Mouse (Mus musculus): ENCODE data around the gene Lrrc72. TPM values are rescaled to one million over a fixed set of nuclear protein-coding genes. Genes with fewer than 3 reads are reported as not detected.

Lrrc72 gene
- polyA plus RNA-seq, 1 experiment from 2014 or later = not detected

DNA sequence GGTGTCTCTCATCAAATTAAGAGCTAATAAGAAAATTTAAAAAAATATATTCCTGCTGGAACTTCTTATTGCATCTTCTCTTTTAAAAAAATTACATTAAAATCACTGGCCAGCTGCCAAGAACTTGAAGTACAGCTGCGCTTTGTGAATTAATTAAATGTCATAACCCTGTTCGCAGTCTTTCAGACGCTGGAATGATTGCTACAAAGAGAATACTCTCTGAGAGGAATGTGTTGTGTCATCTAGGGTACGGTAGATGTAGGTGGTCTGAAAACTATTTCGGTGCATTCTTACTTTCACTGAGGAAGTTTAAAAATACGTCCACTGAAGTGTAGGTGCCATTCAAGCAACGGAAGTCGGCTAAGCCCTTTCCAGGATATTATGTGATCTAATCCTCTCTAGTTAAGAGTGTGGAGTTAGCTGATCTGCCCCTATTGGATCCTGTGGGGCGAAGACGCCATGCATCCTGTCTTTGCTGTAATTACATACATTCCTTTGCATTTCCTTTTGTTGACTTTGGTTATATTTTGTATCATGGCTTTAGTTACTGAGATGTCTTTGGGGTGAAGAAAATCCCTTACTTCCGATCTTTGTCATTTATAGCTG lies 9.0 kb upstream of the Lrrc72 start:
- Histone ChIP-seq H3K4me2 (ENCODE audit: low read length) (no peak overlapping the region), H3K27ac (no peak overlapping the region), H3K36me3 (ENCODE audit: insufficient read depth, low read length) (no peaks in the 10 kb centered on the region), H3K9ac (ENCODE audit: low read depth, low read length) (no peak overlapping the region), H3K27me3 (ENCODE audit: insufficient read depth, low read length) (no peaks in the 10 kb centered on the region), H3K9me3 (replicated peaks; ENCODE audit: low read length) (no peaks in the 10 kb centered on the region), H3K4me1 (replicated peaks; ENCODE audit: insufficient read depth, low read length) (0 out of 2 replicates have a peak, but pooled peaks cover 4% of the 10 kb centered on the region), H3K4me3 (replicated peaks; ENCODE audit: low read depth, low read length) (no peak overlapping the region)
- WGBS = 44% methylated on average over 11 of the region's 11 CpGs
- DNase-seq (ENCODE audit: low spot score) (peak; percentile 57), ATAC-seq (replicated peaks; ENCODE audit: low FRiP score, low read depth) (no peak)
- TF ChIP-seq CTCF (IDR thresholded peaks at IDR 0.05; ENCODE audit: low read depth) = no peak

DNA sequence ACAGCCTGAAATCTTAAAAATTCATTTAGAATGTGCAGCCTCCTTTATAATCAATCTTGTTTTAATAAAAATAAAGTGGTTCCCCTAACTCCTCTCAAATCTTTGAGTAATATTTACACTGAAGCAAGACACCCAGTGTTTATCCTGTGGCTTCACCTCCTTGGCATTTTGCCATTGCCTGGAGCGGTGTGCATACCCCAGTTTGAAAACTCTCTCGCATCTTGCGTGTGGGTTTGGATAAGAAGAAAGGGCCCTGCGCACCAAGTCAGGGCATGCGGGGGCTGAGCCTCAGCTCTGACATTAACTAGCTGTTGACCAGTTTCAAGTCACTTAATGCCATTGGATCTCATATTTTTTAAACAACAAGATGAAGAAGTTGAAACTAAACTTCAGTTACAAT lies 2.2 kb upstream of the Lrrc72 start:
- no peak for TF ChIP-seq CTCF (IDR thresholded peaks at IDR 0.05; ENCODE audit: low read depth)
- H3K36me3 ChIP-seq (ENCODE audit: insufficient read depth, low read length) = no peaks in the 10 kb centered on the region
- no peak overlapping the region for H3K27ac ChIP-seq
- no peak overlapping the region for H3K9ac ChIP-seq (ENCODE audit: low read depth, low read length)
- H3K4me1 ChIP-seq (replicated peaks; ENCODE audit: insufficient read depth, low read length) = no peaks in the 10 kb centered on the region
- no peaks in the 10 kb centered on the region for H3K9me3 ChIP-seq (replicated peaks; ENCODE audit: low read length)
- WGBS = 23% methylated on average over 5 of the region's 5 CpGs
- no peak overlapping the region for H3K4me3 ChIP-seq (replicated peaks; ENCODE audit: low read depth, low read length)
- no peak overlapping the region for H3K4me2 ChIP-seq (ENCODE audit: low read length)
- no peak for ATAC-seq (replicated peaks; ENCODE audit: low FRiP score, low read depth)
- no peaks in the 10 kb centered on the region for H3K27me3 ChIP-seq (ENCODE audit: insufficient read depth, low read length)
- DNase-seq (ENCODE audit: low spot score) = no peak

DNA sequence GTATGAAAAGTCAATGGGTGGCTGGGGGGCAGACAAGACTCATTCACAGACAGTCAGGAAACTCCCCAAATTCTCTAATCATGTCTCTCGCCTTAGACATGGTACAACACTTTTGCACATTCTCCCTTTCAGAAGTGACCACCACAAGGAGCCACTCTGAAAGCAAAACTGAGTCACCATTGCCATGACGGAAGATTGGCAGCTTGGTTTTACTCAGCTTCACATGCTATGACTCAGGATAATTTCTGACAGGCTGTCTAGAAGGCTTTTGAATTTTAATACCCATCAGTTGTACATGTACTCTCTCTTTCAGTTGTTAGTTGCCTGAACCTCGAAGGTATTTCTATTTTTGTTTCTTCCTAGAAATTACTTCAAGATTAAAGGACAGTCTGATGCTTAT lies 12.0 kb downstream of the Lrrc72 start:
- ATAC-seq (replicated peaks; ENCODE audit: low FRiP score, low read depth) (no peak), DNase-seq (ENCODE audit: low spot score) (no peak)
- Histone ChIP-seq H3K4me1 (replicated peaks; ENCODE audit: insufficient read depth, low read length) (no peaks in the 10 kb centered on the region), H3K9ac (ENCODE audit: low read depth, low read length) (no peak overlapping the region), H3K9me3 (replicated peaks; ENCODE audit: low read length) (no peaks in the 10 kb centered on the region), H3K36me3 (ENCODE audit: insufficient read depth, low read length) (no peaks in the 10 kb centered on the region), H3K4me3 (replicated peaks; ENCODE audit: low read depth, low read length) (no peak overlapping the region), H3K27ac (no peak overlapping the region), H3K27me3 (ENCODE audit: insufficient read depth, low read length) (no peaks in the 10 kb centered on the region), H3K4me2 (ENCODE audit: low read length) (no peak overlapping the region)
- WGBS = 81% methylated on average over 3 of the region's 3 CpGs
- TF ChIP-seq CTCF (IDR thresholded peaks at IDR 0.05; ENCODE audit: low read depth) = no peak

DNA sequence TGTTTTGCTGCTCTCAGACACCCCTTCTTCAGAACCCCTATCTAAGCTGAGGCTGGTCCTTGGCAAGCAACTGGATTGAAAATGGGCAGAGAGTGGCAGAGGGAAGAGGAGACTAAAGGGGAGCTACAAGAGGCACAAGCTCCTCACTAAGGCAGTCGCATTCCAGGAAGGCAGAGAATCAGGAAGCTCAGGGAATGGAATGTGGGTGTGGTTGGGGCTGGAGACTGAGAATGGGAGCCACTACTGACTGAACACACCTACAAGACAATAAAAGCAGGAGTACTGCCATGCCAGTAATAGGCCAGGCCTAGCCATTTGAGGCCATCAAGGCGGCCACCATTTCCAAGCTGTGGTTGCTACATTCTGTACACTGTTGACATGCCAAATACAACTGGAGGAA lies 21.8 kb downstream of the Lrrc72 start:
- no peak for DNase-seq (ENCODE audit: low spot score)
- WGBS = 83% methylated on average over 2 of the region's 2 CpGs
- Histone ChIP-seq H3K36me3 (ENCODE audit: insufficient read depth, low read length) (no peaks in the 10 kb centered on the region), H3K27ac (no peak overlapping the region), H3K4me3 (replicated peaks; ENCODE audit: low read depth, low read length) (no peak overlapping the region), H3K9me3 (replicated peaks; ENCODE audit: low read length) (no peaks in the 10 kb centered on the region), H3K4me1 (replicated peaks; ENCODE audit: insufficient read depth, low read length) (no peaks in the 10 kb centered on the region), H3K4me2 (ENCODE audit: low read length) (no peak overlapping the region), H3K9ac (ENCODE audit: low read depth, low read length) (no peak overlapping the region), H3K27me3 (ENCODE audit: insufficient read depth, low read length) (no peaks in the 10 kb centered on the region)
- ATAC-seq (replicated peaks; ENCODE audit: low FRiP score, low read depth) = no peak
- no peak for TF ChIP-seq CTCF (IDR thresholded peaks at IDR 0.05; ENCODE audit: low read depth)

DNA sequence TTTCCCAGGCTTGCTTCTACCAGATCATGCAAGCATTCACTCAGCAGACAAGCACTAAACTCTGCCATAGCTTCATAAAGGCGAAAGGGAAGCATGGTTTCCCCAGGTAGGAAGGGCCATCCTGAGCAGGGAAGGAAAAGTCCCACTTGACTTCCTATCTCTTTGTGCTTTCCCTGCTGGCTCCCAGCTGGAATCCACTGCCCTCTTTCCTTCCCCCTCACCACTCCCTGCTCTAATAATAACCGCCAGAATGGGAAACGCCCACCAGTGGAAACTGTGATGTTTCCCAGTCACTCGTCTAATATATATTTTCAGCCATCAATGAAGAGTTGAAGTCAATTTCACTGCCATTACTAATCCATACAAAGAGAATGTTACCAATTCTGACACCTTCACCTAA lies 28.8 kb downstream of the Lrrc72 start:
- Histone ChIP-seq H3K4me3 (replicated peaks; ENCODE audit: low read depth, low read length) (no peak overlapping the region), H3K36me3 (ENCODE audit: insufficient read depth, low read length) (no peaks in the 10 kb centered on the region), H3K27ac (no peak overlapping the region), H3K9ac (ENCODE audit: low read depth, low read length) (no peak overlapping the region), H3K4me1 (replicated peaks; ENCODE audit: insufficient read depth, low read length) (no peaks in the 10 kb centered on the region), H3K27me3 (ENCODE audit: insufficient read depth, low read length) (no peaks in the 10 kb centered on the region), H3K9me3 (replicated peaks; ENCODE audit: low read length) (no peaks in the 10 kb centered on the region), H3K4me2 (ENCODE audit: low read length) (no peak overlapping the region)
- 59% methylated on average over 4 of the region's 4 CpGs for WGBS
- TF ChIP-seq CTCF (IDR thresholded peaks at IDR 0.05; ENCODE audit: low read depth) = no peak
- DNase-seq (ENCODE audit: low spot score) = no peak
- ATAC-seq (replicated peaks; ENCODE audit: low FRiP score, low read depth) = no peak

- peak; percentile 19 for DNase-seq (ENCODE audit: low spot score)
- H3K27me3 ChIP-seq (ENCODE audit: insufficient read depth, low read length) = no peaks in the 10 kb centered on the region
- H3K9ac ChIP-seq (ENCODE audit: low read depth, low read length) = no peak overlapping the region
- no peak for TF ChIP-seq CTCF (IDR thresholded peaks at IDR 0.05; ENCODE audit: low read depth)
- 54% methylated on average over 10 of the region's 10 CpGs for WGBS
- no peaks in the 10 kb centered on the region for H3K4me1 ChIP-seq (replicated peaks; ENCODE audit: insufficient read depth, low read length)
- peak overlapping the region; percentile 39 for H3K4me2 ChIP-seq (ENCODE audit: low read length)
- ATAC-seq (replicated peaks; ENCODE audit: low FRiP score, low read depth) = no peak
- H3K9me3 ChIP-seq (replicated peaks; ENCODE audit: low read length) = no peaks in the 10 kb centered on the region
- H3K36me3 ChIP-seq (ENCODE audit: insufficient read depth, low read length) = no peaks in the 10 kb centered on the region
- H3K27ac ChIP-seq = no peak overlapping the region
- 0 out of 2 replicates have a peak overlapping the region, but pooled peaks have one; percentile 18 for H3K4me3 ChIP-seq (replicated peaks; ENCODE audit: low read depth, low read length)
These were observed 36.3 kb downstream of the Lrrc72 start for GRCm38 (mm10) chr12:36216905-36217304.

DNA sequence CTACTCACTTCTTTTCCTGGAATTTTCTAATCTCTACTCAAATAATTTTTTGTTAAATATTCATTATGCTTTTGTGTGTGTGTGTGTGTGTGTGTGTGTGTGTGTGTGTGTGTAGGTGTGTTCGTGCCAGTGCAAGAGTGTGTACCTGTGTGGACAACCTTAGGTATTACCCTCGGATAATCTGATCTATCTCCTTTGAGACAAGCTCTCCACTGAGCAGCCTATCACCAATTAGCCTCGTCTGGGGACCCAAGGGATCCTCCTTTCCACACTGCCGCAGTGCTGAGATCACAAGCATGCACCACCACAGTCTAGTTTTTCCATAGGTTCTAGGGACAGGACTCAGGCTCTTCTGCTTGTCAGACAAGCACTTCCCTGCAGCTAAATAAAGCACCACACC lies 37.0 kb downstream of the Lrrc72 start:
- Histone ChIP-seq H3K9ac (ENCODE audit: low read depth, low read length) (no peak overlapping the region), H3K4me1 (replicated peaks; ENCODE audit: insufficient read depth, low read length) (no peaks in the 10 kb centered on the region), H3K4me2 (ENCODE audit: low read length) (no peak overlapping the region), H3K9me3 (replicated peaks; ENCODE audit: low read length) (no peaks in the 10 kb centered on the region), H3K27ac (no peak overlapping the region), H3K27me3 (ENCODE audit: insufficient read depth, low read length) (no peaks in the 10 kb centered on the region), H3K4me3 (replicated peaks; ENCODE audit: low read depth, low read length) (no peak overlapping the region), H3K36me3 (ENCODE audit: insufficient read depth, low read length) (no peaks in the 10 kb centered on the region)
- no peak for ATAC-seq (replicated peaks; ENCODE audit: low FRiP score, low read depth)
- WGBS = 60% methylated on average over 4 of the region's 4 CpGs
- DNase-seq (ENCODE audit: low spot score) = no peak
- TF ChIP-seq CTCF (IDR thresholded peaks at IDR 0.05; ENCODE audit: low read depth) = no peak

All from kidney, postnatal 0 days (tissue).